Mouse (Mus musculus) adrenal gland, postnatal 10 days (tissue): ENCODE measurements around the gene Ccdc155. TPM values are rescaled to one million over a fixed set of nuclear protein-coding genes. Genes with fewer than 3 reads are reported as not detected.
A peak's percentile ranks its signal among the peaks of the same experiment; 100 is the strongest.

Source experiments
- DNase-seq: peaks from one replicate; pipeline ENCODE4 v3.0.0; 2021; ENCODE audit warnings: mixed read lengths
- microRNA-seq: library from miRNA; unstranded; fragments of <30 nt; microRNA quantifications from one replicate; pipeline ENCODE4 v1.2.0, GENCODE M21; 2021
- total RNA-seq, 2 experiments: library from RNA; stranded (reverse); gene quantifications; 2 replicates each; pipeline ENCODE4 v1.2.3; 2021

The Ccdc155 gene
- total RNA-seq, 2 experiments from 2014 or later = 0.36 TPM; not detected in 1

DNA sequence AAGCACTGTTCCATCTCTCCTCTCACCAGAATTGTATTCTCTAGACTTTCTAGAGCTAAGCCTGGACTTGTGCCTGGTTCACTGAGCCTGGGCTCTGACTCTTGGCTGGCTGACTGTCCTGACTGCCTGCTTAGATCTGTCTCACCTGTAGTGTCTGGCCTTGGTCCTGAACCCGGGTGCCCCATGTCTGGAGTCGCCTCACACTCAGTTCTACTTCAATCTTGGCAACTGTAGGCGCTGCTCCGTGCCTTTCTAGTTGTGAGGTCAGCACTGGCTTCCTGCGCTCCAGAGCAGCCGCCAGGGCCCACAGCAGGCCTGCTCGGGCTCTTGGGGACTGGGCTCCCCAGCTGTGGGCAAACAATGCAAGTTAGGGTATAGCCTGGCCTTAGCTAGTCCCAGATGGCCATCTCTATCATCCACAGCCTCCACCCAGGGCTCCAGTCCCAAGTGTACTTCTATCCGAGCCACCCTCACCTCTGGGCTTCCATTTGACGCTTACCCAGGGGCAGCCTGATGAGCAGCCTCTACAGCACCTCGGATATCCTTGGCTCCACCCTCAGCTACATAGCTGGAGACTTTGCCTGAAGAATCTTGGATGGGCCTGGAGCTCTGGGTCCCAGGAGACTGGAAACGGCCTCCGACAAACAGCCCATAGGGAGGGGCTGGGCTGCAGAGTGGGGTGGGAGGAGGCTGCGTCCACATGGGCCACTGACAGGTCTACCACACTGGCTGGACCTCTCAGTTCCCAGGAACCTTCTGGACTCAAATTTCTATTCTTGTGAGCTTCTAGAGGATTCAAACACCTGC lies 60.1 kb downstream of the Ccdc155 start:
- DNase-seq = no peak

DNA sequence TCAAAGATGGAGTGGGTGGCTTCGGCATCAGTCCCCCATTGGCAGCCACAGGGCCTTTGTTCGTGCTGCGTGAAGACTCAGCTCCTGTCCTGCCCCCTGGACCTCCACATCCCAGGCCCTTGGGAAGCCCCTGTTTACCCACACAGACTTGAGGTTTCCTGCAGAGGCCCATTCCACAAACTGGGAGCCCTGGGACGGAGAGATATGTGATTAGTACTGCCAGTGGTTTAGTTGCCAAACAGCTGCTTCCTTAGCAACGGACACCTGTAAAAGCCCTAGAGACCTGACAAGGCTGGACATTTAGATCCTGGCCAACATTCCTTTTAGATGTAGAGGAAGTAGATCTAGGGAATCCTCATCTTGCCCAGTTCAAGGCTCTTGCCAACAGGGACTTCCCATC lies 62.8 kb downstream of the Ccdc155 start:
- DNase-seq = no peak

DNA sequence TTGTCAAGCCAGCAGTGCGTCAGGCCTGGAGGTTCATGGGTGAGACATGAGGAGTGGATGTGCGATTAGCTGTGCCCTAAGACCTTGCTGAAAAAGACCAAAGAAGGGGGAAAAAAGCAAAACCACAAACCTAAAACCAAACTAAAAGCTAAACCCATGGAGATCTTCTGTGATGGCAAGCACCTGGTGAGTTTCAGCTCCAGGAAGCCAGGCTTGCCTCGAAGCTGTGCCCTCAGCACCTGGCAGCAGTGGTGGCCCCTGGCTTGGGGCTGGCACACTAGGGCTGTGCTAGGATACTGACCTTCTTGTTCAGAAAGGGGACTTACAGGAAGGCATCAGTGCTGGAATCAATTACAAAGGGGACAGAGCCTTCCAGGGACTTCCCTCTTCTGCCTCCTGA lies 63.4 kb downstream of the Ccdc155 start:
- DNase-seq = no peak

DNA sequence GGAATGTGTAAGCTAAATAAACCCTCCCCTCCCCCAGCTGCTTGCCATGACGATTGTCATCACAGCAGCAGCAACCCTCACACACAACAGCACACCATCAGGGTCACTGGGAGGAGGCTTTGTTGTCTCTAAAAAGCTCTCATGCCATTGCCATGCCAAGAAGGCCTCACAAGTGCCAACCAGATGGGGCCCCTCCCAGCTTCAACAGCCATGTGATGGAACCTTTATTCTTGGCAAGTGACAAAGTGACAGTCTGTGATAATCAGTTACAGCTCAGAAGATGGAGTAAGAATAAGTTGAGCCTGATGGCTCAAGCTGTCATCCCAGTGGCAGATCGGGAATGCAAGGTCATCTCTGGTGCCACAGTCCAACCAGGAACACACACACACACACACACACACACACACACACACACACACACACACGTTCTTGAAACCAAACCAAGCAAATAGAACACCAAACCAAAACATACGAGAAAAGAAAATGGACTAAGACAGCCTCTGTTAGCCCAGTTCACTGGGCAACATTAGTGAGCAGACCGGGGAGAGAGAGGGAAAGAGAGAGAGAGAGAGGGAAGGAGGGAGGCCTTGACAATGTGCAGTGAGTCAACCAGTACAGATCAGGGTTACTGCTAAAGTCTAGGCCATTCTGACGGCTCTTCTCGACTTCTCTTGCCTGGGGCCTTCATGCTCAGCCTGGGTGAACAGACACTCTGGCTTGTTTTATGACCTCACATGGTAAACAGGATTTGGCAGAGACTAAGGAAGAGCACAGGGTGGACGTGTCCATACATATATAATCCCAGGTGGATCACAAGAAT lies 64.6 kb downstream of the Ccdc155 start:
- DNase-seq = no peak

DNA sequence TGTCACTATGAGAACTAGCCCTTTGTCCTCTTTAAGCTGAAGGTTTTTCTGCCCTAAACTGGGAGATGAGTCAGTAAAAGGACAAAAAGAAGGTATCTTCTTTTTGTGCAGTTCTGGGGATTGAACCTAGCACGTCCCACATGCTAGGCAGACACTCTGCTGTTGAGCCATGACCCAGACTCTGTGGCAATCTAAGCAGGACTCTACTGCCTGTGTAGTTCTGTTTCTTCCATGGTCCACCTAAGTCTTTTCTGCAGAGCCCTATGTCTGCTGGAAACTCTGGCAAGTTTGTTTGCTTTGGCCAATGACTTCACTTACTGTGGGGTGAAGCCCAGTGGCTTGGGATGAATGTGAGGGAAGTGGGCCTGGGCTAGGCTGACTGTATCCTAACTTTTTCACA lies 66.3 kb downstream of the Ccdc155 start:
- no peak for DNase-seq

DNA sequence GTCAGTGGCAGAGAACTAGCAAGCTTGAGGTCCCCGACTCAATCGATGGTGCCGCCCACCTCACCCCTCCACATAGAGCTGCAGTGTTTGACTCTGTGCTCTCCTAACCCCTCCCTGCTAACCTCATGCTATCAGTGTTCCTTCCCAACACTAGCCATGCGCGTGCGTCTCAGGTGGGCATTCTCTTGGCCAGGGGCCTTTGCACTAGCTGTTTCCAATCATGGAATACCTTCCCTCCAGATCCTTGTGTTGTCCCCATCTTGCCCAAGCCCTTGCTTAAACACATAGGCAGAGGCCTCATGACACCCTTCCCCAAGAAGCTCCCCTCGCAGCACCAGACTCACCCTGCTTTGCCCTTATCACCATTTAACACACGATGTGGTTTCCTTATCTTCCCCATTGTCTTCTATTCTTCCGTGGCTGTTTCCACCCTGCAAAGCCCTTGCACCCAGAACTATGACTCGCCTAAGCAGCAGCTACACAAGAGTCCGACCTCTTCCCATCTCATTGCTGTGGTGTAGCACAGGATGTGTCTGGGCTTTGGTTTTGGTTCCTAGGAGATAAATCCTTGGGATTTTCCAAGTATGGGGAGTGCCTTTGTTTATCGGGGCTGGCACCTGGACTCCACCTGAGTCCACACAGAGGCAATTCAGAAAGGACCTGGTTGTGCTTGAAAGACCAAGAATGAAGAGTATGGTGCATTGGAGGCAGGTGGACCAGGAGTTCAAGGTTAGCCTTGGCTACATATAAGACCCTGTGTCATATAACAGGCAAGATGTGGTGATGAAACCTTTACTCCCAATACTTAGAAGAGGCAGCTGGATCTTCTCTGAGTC lies 67.3 kb downstream of the Ccdc155 start:
- no peak for DNase-seq

DNA sequence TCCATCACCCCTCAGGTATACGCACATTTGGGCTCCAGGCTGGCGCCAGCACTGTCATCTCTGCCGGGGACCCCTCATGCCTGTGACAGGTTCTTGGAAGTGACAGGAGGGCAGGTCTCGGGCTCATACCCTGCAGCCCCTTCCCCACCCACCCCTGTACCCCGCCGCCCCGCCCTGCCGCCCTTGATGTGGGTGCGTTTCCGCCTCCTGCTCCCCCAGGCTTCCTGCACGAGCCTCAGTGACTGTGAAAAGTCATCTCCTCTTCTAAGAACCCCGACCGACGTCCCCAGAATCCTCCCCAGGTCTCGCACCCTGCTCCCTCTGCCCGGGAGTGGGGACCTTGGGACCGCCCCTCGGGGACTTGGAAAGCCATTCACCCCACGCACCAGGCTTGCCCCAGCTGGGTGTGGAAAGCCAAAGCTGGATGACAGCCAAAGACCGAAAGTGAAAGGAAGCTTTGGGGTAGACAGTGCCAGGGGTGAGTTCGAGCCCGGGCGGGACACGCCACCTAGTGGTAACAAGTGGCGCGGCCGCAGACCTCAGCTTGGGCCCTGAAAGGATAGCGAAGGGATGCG lies 68.6 kb downstream of the Ccdc155 start, which contains the start of the genes Gm45713 and Flt3l:
Gene Gm45713, minus strand, starts transcription at position 239 of the 575 bp plus-strand sequence.
Gene Flt3l, minus strand, starts transcription at position 440 of the 575 bp plus-strand sequence.
- DNase-seq = peak; percentile 96

DNA sequence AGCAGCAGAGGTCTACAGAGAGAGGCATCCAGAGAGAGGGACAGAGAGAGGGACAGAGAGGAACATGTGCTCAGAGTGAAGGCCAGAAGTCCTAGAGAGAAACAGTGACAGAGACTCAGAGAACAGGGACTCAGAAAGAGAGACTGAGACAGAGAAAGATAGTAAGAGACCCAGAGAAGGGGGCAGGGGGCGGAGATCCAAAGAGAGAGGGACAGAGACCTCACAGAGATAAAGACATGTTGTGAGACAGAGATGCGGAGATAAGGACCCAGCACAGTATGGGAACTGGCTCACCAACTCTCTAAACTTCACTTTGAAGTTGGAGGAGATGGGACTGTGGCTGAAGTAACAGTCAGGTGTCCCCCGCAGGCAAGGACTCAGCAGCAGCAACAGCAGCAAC lies 69.3 kb downstream of the Ccdc155 start:
- no peak for DNase-seq

DNA sequence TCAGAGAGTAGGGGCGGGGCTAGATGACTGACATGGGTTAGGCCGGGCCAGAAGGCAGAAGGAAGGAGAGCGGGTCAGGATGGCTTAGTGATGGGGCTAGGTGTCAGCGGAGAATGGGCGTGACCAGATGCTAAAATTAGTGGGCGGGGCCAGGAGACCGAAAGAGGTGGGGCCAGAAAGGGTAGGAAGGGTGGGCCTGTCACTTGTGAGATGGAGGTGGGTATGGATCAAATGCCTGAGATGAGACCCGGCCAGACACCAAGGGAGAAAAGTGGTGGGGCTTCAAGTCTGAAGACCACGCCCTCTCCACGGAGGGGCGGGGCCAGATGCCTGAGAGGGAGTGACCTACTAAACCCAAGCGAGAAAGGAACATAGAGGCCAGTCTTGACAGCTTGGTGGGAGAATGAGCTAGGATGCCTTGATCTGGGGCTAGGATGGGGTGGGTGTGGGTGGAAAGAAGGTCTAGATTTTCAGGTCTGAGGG lies 70.1 kb downstream of the Ccdc155 start:
- DNase-seq = no peak

Small RNA genes within 50 kb of the gene (microRNA-seq; reads per million reads assigned to microRNA genes)
- not detected for gene Mir7055

Other genes with a start within 250 kb of the Ccdc155 start
- 10 to 100 TPM in 1 of 2 experiments, 1 to 10 TPM in 1; 9.8 to 15.3 TPM for gene Cpt1c, start 230.0 kb downstream of the Ccdc155 start, total RNA-seq
- 100 to 1,000 TPM; 254 to 258 TPM for gene Prmt1, start 218.3 kb downstream of the Ccdc155 start, total RNA-seq
- gene Irf3, start 207.2 kb downstream of the Ccdc155 start, total RNA-seq = 10 to 100 TPM; 80.3 to 89.6 TPM
- 10 to 100 TPM; 15.8 to 16.2 TPM for gene Bcl2l12, start 206.2 kb downstream of the Ccdc155 start, total RNA-seq
- 10 to 100 TPM; 69.6 to 81.1 TPM for gene Scaf1, start 188.5 kb downstream of the Ccdc155 start, total RNA-seq
- 10 to 100 TPM; 57.6 to 60.2 TPM for gene Rras, start 186.9 kb downstream of the Ccdc155 start, total RNA-seq
- gene Prr12, start 152.0 kb downstream of the Ccdc155 start, total RNA-seq = 10 to 100 TPM; 36.9 to 51.9 TPM
- 10 to 100 TPM; 39.7 to 45.9 TPM for gene Nosip, start 142.5 kb downstream of the Ccdc155 start, total RNA-seq
- gene Prrg2, start 142.2 kb downstream of the Ccdc155 start, total RNA-seq = 10 to 100 TPM; 18.5 to 20.0 TPM
- gene Rcn3, start 112.7 kb downstream of the Ccdc155 start, total RNA-seq = 10 to 100 TPM; 65.2 to 71.2 TPM
- gene Fcgrt, start 101.0 kb downstream of the Ccdc155 start, total RNA-seq = 100 to 1,000 TPM; 169 to 185 TPM
- gene Rps11, start 80.5 kb downstream of the Ccdc155 start, total RNA-seq = 1,000 to 10,000 TPM; 1,283 to 1,295 TPM
- 1,000 to 10,000 TPM; 1,643 to 1,697 TPM for gene Rpl13a, start 76.1 kb downstream of the Ccdc155 start, total RNA-seq
- gene Gm45713, start 68.7 kb downstream of the Ccdc155 start, total RNA-seq = not detected
- 10 to 100 TPM in 1 of 2 experiments, 1 to 10 TPM in 1; 9.7 to 18.1 TPM for gene Flt3l, start 68.5 kb downstream of the Ccdc155 start, total RNA-seq
- gene Pih1d1, start 50.6 kb downstream of the Ccdc155 start, total RNA-seq = 10 to 100 TPM; 59.0 to 68.5 TPM
- 10 to 100 TPM; 50.6 to 68.2 TPM for gene Aldh16a1, start 50.3 kb downstream of the Ccdc155 start, total RNA-seq
- gene Slc17a7, start 40.9 kb downstream of the Ccdc155 start, total RNA-seq = under 1 TPM; 0.18 to 0.42 TPM
- gene Gfy, start 25.3 kb downstream of the Ccdc155 start, total RNA-seq = not detected
- not detected for gene Pth2, start 23.9 kb downstream of the Ccdc155 start, total RNA-seq
- gene Dkkl1, start 7.3 kb upstream of the Ccdc155 start, total RNA-seq = under 1 TPM in 1 of 2 experiments, not detected in 1; 0.30 TPM
- 10 to 100 TPM; 21.0 to 24.0 TPM for gene Tead2, start 10.9 kb upstream of the Ccdc155 start, total RNA-seq
- gene Cd37, start 34.2 kb upstream of the Ccdc155 start, total RNA-seq = 10 to 100 TPM; 13.9 to 17.6 TPM
- under 1 TPM in 1 of 2 experiments, not detected in 1; 0.12 TPM for gene Slc6a16, start 36.2 kb upstream of the Ccdc155 start, total RNA-seq
- gene Slc6a21, start 72.6 kb upstream of the Ccdc155 start, total RNA-seq = under 1 TPM in 1 of 2 experiments, not detected in 1; 0.42 TPM
- gene Trpm4, start 128.9 kb upstream of the Ccdc155 start, total RNA-seq = 10 to 100 TPM; 15.9 to 26.8 TPM
- gene Hrc, start 130.4 kb upstream of the Ccdc155 start, total RNA-seq = 10 to 100 TPM; 10.7 to 47.8 TPM
- 1 to 10 TPM; 1.9 to 3.0 TPM for gene Ppfia3, start 162.1 kb upstream of the Ccdc155 start, total RNA-seq
- 1 to 10 TPM in 1 of 2 experiments, under 1 TPM in 1; 0.90 to 2.9 TPM for gene Lin7b, start 165.7 kb upstream of the Ccdc155 start, total RNA-seq
- 100 to 1,000 TPM; 208 to 341 TPM for gene Snrnp70, start 190.8 kb upstream of the Ccdc155 start, total RNA-seq
- 1 to 10 TPM in 1 of 2 experiments, under 1 TPM in 1; 0.75 to 2.6 TPM for gene Kcna7, start 200.8 kb upstream of the Ccdc155 start, total RNA-seq
- gene Ntf5, start 208.8 kb upstream of the Ccdc155 start, total RNA-seq = under 1 TPM; 0.12 to 0.33 TPM
- not detected for gene Lhb, start 215.9 kb upstream of the Ccdc155 start, total RNA-seq
- gene Gys1, start 230.0 kb upstream of the Ccdc155 start, total RNA-seq = 10 to 100 TPM; 66.7 to 92.5 TPM
- gene Ruvbl2, start 233.2 kb upstream of the Ccdc155 start, total RNA-seq = 10 to 100 TPM; 50.2 to 58.9 TPM